Mouse (Mus musculus) megakaryocyte-erythroid progenitor cell, adult 5-6 weeks (primary cell): ENCODE data around the gene Trio. TPM values are rescaled to one million over a fixed set of nuclear protein-coding genes. Genes with fewer than 3 reads are reported as not detected.

ENCODE experiments used
- total RNA-seq, 2 experiments: library from RNA; stranded (forward) in 1 of 2; stranded (reverse) in 1 of 2; fragments of 200-1000, 215-1000 nt in 1 of 2; fragments of >200 nt in 1 of 2; fragmentation: Nextera tagmentation in 1 of 2; gene quantifications; 2 replicates each; pipeline ENCODE4 v1.2.3; 2014 to 2017

Gene Trio
- total RNA-seq, 2 experiments from 2014 or later, result 7.2 to 26.2 TPM

Other genes with a start within 250 kb of the Trio start
- gene Dnah5, start 177.9 kb upstream of the Trio start, total RNA-seq (2014; fragmentation: Nextera tagmentation), result not detected in 2 replicates
- not detected in 2 replicates for gene Dnah5, start 177.9 kb upstream of the Trio start, total RNA-seq (2017)